Mouse (Mus musculus): ENCODE results near the gene Dock6.
"Not testable (repeated sequence)": the region's sequence is repeated elsewhere in the genome, so short reads cannot be mapped to it uniquely, and the experiment has no call there.

Gene Dock6

GRCm38 (mm10) chr9:21852128-21853091 lies at the start of gene Dock6:
Dock6 (minus strand) TSS chr9:21852635.
- peak; percentile 58 to 71 for DNase-seq (ENCODE audit: low spot score in 2 of 2)

GRCm38 (mm10) chr9:21901223-21901820 lies 48.9 kb upstream of the Dock6 start:
- DNase-seq (ENCODE audit: low spot score in 2 of 2) = peak; percentile 58 to 82

- DNase-seq (ENCODE audit: low spot score in 2 of 2) = no peak
These were observed 36.8 kb upstream of the Dock6 start for GRCm38 (mm10) chr9:21889229-21889628.

GRCm38 (mm10) chr9:21876601-21877000 lies 24.2 kb upstream of the Dock6 start:
- DNase-seq (ENCODE audit: low spot score in 2 of 2) = no peak

- no peak for DNase-seq (ENCODE audit: low spot score in 2 of 2)
These were observed 19.8 kb upstream of the Dock6 start for GRCm38 (mm10) chr9:21872204-21872603.

GRCm38 (mm10) chr9:21870879-21871524 lies 18.6 kb upstream of the Dock6 start:
- peak; percentile 36 to 37 for DNase-seq (ENCODE audit: low spot score in 2 of 2)

- DNase-seq (ENCODE audit: low spot score in 2 of 2) = peak in 1 of 2 experiments; percentile 40
These were observed 16.9 kb upstream of the Dock6 start for GRCm38 (mm10) chr9:21869290-21869689.

- no peak for DNase-seq (ENCODE audit: low spot score in 2 of 2)
These were observed 15.3 kb upstream of the Dock6 start for GRCm38 (mm10) chr9:21867726-21868125.

GRCm38 (mm10) chr9:21866641-21867040 lies 14.2 kb upstream of the Dock6 start:
- DNase-seq (ENCODE audit: low spot score in 2 of 2) = no peak

GRCm38 (mm10) chr9:21865673-21866398 lies 13.4 kb upstream of the Dock6 start:
- no peak for DNase-seq (ENCODE audit: low spot score in 2 of 2)

- DNase-seq (ENCODE audit: low spot score in 2 of 2) = no peak
These were observed 9.7 kb upstream of the Dock6 start for GRCm38 (mm10) chr9:21862181-21862580.

- DNase-seq (ENCODE audit: low spot score in 2 of 2) = not testable (repeated sequence)
These were observed 7.9 kb upstream of the Dock6 start for GRCm38 (mm10) chr9:21860349-21860748.

- DNase-seq (ENCODE audit: low spot score in 2 of 2) = no peak
These were observed 7.2 kb upstream of the Dock6 start for GRCm38 (mm10) chr9:21859606-21860005.

- DNase-seq (ENCODE audit: low spot score in 2 of 2) = no peak
These were observed 5.6 kb upstream of the Dock6 start for GRCm38 (mm10) chr9:21858084-21858483.

- DNase-seq (ENCODE audit: low spot score in 2 of 2) = no peak
These were observed 5.1 kb upstream of the Dock6 start for GRCm38 (mm10) chr9:21857501-21857900.

- no peak for DNase-seq (ENCODE audit: low spot score in 2 of 2)
These were observed 2.5 kb upstream of the Dock6 start for GRCm38 (mm10) chr9:21854894-21855293.

GRCm38 (mm10) chr9:21853961-21854360 lies 1.5 kb upstream of the Dock6 start:
- DNase-seq (ENCODE audit: low spot score in 2 of 2) = no peak

GRCm38 (mm10) chr9:21851084-21851483 lies 1.4 kb downstream of the Dock6 start:
- no peak for DNase-seq (ENCODE audit: low spot score in 2 of 2)

- DNase-seq (ENCODE audit: low spot score in 2 of 2) = no peak
These were observed 2.5 kb downstream of the Dock6 start for GRCm38 (mm10) chr9:21849691-21850677.

GRCm38 (mm10) chr9:21847926-21848325 lies 4.5 kb downstream of the Dock6 start:
- DNase-seq (ENCODE audit: low spot score in 2 of 2) = no peak

Measured in frontal cortex, postnatal 36 days (tissue).